ENCODE assay signal across 8 mouse cellular contexts in genomic region chr5:117304947-117305346, GRCm38 (mm10). TPM values are rescaled to one million over a fixed set of nuclear protein-coding genes. Genes with fewer than 3 reads are reported as not detected.
DNase-seq lines count a peak whose midpoint lies in the region; TF ChIP-seq lines count a peak whose summit lies in the region.
"Had no signal": no experiment of that assay in that cellular context is flagged by ENCODE, and none has a peak within 500 bp of the region (broad histone marks: within the 10 kb centered on the region; RNA-seq: fewer than 3 reads in every experiment).

No protein-coding gene starts in this region.

- no peak overlapping the region for H3K4me3 ChIP-seq in ES-E14 (ENCODE audit: insufficient read depth in 1 of 2, low read depth in 1 of 2, low read length in 2 of 2, poor library complexity in 1 of 2, severe bottlenecking in 1 of 2)
- H3K4me3 ChIP-seq in small intestine, adult 2 months (ENCODE audit: low read depth, low read length), result no peak overlapping the region
- H3K4me3 ChIP-seq: heart, embryonic 15.5 days had no signal

- TF ChIP-seq CTCF in small intestine, adult 2 months (IDR thresholded peaks at IDR 0.05; ENCODE audit: extremely low read depth, insufficient read length, insufficient replicate concordance, low read depth, low read length), result peak; percentile 77; the same call in 1 of the 2 replicates

- H3K27me3 ChIP-seq in small intestine, adult 2 months (ENCODE audit: control insufficient read depth, insufficient read depth, low read length), result no peaks in the 10 kb centered on the region
- H3K27me3 ChIP-seq: heart, embryonic 15.5 days had no signal

- H3K36me3 ChIP-seq in ES-E14 (ENCODE audit: control insufficient read depth, insufficient read depth, low read length, poor library complexity, severe bottlenecking), result no peaks in the 10 kb centered on the region
- no peaks in the 10 kb centered on the region for H3K36me3 ChIP-seq in small intestine, adult 2 months (ENCODE audit: control insufficient read depth, insufficient read depth, low read length)
- H3K36me3 ChIP-seq: heart, embryonic 15.5 days had no signal

- H3K27ac ChIP-seq in ES-E14 (ENCODE audit: insufficient read depth, low read depth, low read length, poor library complexity, severe bottlenecking), result peak overlapping the region; percentile 47; the same call in 1 of the 2 replicates
- H3K27ac ChIP-seq in small intestine, adult 2 months (ENCODE audit: insufficient read depth, low read depth, low read length), result no peak overlapping the region
- H3K27ac ChIP-seq: heart, embryonic 15.5 days had no signal

- DNase-seq in A20 (ENCODE audit: low read depth, low spot score), result peak; percentile 81
- peak; percentile 87 for DNase-seq in ES-E14 (ENCODE audit: low read depth, low spot score)
- DNase-seq in cerebellum, adult 11-12 months, result peak; percentile 58
- DNase-seq in gastrocnemius, adult 8-10 months (ENCODE audit: low spot score in 2 of 2), result peak; percentile 59 to 68
- DNase-seq in layer of hippocampus, adult 18-20 months (ENCODE audit: low spot score in 2 of 2), result peak; percentile 28 to 86
- peak; percentile 91 for DNase-seq in lung, postnatal 36 days

- no peak overlapping the region for H3K9ac ChIP-seq in ES-E14 (ENCODE audit: insufficient read depth, low read depth, low read length, poor library complexity, severe bottlenecking)
- H3K9ac ChIP-seq: heart, embryonic 15.5 days had no signal

- in situ Hi-C loops in ES-E14 (cut with MboI; ENCODE audit: low sequenced_read_pairs in 2 of 2, unreplicated experiment in 2 of 2), result no loop called here

- 37% methylated on average over 7 of the region's 7 CpGs for WGBS in small intestine, adult 2 months

- H3K4me1 ChIP-seq in ES-E14 (ENCODE audit: control insufficient read depth in 2 of 2, insufficient read depth in 2 of 2, low read length in 2 of 2, poor library complexity in 1 of 2), result peaks cover 6 to 9% of the 10 kb centered on the region in 2 experiments
- no peaks in the 10 kb centered on the region for H3K4me1 ChIP-seq in small intestine, adult 2 months (ENCODE audit: control insufficient read depth, insufficient read depth, insufficient read length, low read length)

- no peak for TF ChIP-seq POLR2A in small intestine, adult 2 months (IDR thresholded peaks at IDR 0.05; ENCODE audit: low read depth, low read length)

- no peaks in the 10 kb centered on the region for H3K9me3 ChIP-seq in ES-E14 (ENCODE audit: control insufficient read depth, insufficient read depth, low read depth, low read length)
- H3K9me3 ChIP-seq: heart, embryonic 15.5 days had no signal

TF ChIP-seq in ES-E14, 5 proteins besides CTCF, POLR2A, EP300 and RAD21:
- TF ChIP-seq ZNF384 (IDR thresholded peaks at IDR 0.05; ENCODE audit: low read depth, low read length) (no peak), MAFK (IDR thresholded peaks at IDR 0.05; ENCODE audit: insufficient read depth, low read depth, low read length) (no peak), CHD2 (IDR thresholded peaks at IDR 0.05; ENCODE audit: low read depth, low read length) (no peak), ZC3H11A (IDR thresholded peaks at IDR 0.05; ENCODE audit: borderline replicate concordance, low read depth, low read length) (0 out of 2 replicates have a peak, but pooled peaks have one; percentile 4), HCFC1 (IDR thresholded peaks at IDR 0.05; ENCODE audit: borderline replicate concordance, insufficient read depth, low read length) (no peak)

RNA-seq across cellular contexts. Expression of gene Vsig10, which starts 13.9 kb away (rescaled TPM):
- total RNA-seq in ES-E14 (2012; rRNA removed), result 11.7 and 25.7 TPM in 2 replicates
- 1 to 10 TPM; 5.5 to 7.5 (median 6.9) TPM for total RNA-seq in gastrocnemius, adult 8-10 months (2022)
- total RNA-seq in layer of hippocampus, adult 18-20 months (2021), result 1 to 10 TPM; 1.8 to 2.0 TPM
- 22.9 and 67.6 TPM in 2 replicates for polyA plus RNA-seq in small intestine, adult 2 months (2012; rRNA removed)

RNA-seq across cellular contexts. Expression of gene Pebp1, which starts 17.5 kb away (rescaled TPM):
- 367 and 381 TPM in 2 replicates for total RNA-seq in ES-E14 (2012; rRNA removed)
- 100 to 1,000 TPM; 366 to 419 (median 400) TPM for total RNA-seq in gastrocnemius, adult 8-10 months (2022)
- 100 to 1,000 TPM; 759 to 778 TPM for total RNA-seq in layer of hippocampus, adult 18-20 months (2021)
- 280 and 305 TPM in 2 replicates for polyA plus RNA-seq in small intestine, adult 2 months (2012; rRNA removed)

RNA-seq across cellular contexts. Expression of gene Wsb2, which starts 52.2 kb away (rescaled TPM):
- total RNA-seq in ES-E14 (2012; rRNA removed), result 76.7 and 84.5 TPM in 2 replicates
- 100 to 1,000 TPM in 3 of 4 experiments, 10 to 100 TPM in 1; 94.3 to 146 (median 115) TPM for total RNA-seq in gastrocnemius, adult 8-10 months (2022)
- total RNA-seq in layer of hippocampus, adult 18-20 months (2021), result 100 to 1,000 TPM; 270 to 283 TPM
- polyA plus RNA-seq in small intestine, adult 2 months (2012; rRNA removed), result 84.3 and 194 TPM in 2 replicates
